Mouse (Mus musculus): ENCODE results near the gene Msh4. TPM values are rescaled to one million over a fixed set of nuclear protein-coding genes. Genes with fewer than 3 reads are reported as not detected.
A peak's percentile ranks its signal among the peaks of the same experiment; 100 is the strongest.

The Msh4 gene
- polyA plus RNA-seq (2015; fragmentation: Nextera tagmentation; extraction: Ambion mirVana): 0.14 and 0.24 TPM in 2 replicates

GRCm38 (mm10) chr3:153906136-153906871, at the start of gene Msh4:
TSS of gene Msh4 (minus strand) at chr3:153906138.
- Histone ChIP-seq H3K36me3 (ENCODE audit: control insufficient read depth, insufficient read depth) (peaks cover 47% of the 10 kb centered on the region), H3K27me3 (replicated peaks; ENCODE audit: control insufficient read depth, insufficient read depth, low read length) (no peaks in the 10 kb centered on the region), H3K27ac (ENCODE audit: low read length) (no peak within 1 kb of the TSS), H3K9ac (replicated peaks; ENCODE audit: low read depth, low read length) (no peak within 1 kb of the TSS), H3K4me3 (replicated peaks; ENCODE audit: low read length) (no peak within 1 kb of the TSS), H3K4me1 (replicated peaks; ENCODE audit: control insufficient read depth, insufficient read depth, low read length) (peaks cover 18% of the 10 kb centered on the region), H3K4me2 (ENCODE audit: low read length) (no peak within 1 kb of the TSS), H3K9me3 (ENCODE audit: control insufficient read depth, low read length) (no peaks in the 10 kb centered on the region)
- peak; percentile 6; the same call in 1 of the 2 replicates for ATAC-seq
- 86% methylated on average over 9 of the region's 9 CpGs for WGBS

- Histone ChIP-seq H3K27me3 (replicated peaks; ENCODE audit: control insufficient read depth, insufficient read depth, low read length) (no peaks in the 10 kb centered on the region), H3K36me3 (ENCODE audit: control insufficient read depth, insufficient read depth) (no peaks in the 10 kb centered on the region), H3K27ac (ENCODE audit: low read length) (no peak overlapping the region), H3K9me3 (ENCODE audit: control insufficient read depth, low read length) (no peaks in the 10 kb centered on the region), H3K4me3 (replicated peaks; ENCODE audit: low read length) (no peak overlapping the region), H3K4me1 (replicated peaks; ENCODE audit: control insufficient read depth, insufficient read depth, low read length) (peaks cover 12% of the 10 kb centered on the region), H3K4me2 (ENCODE audit: low read length) (no peak overlapping the region), H3K9ac (replicated peaks; ENCODE audit: low read depth, low read length) (no peak overlapping the region)
- ATAC-seq: no peak
- WGBS: 65% methylated on average over 2 of the region's 2 CpGs
Observed at GRCm38 (mm10) chr3:153948176-153948575, 42.2 kb upstream of the Msh4 start.

GRCm38 (mm10) chr3:153947271-153947670, 41.3 kb upstream of the Msh4 start:
- no peak overlapping the region for H3K9ac ChIP-seq (replicated peaks; ENCODE audit: low read depth, low read length)
- H3K4me3 ChIP-seq (replicated peaks; ENCODE audit: low read length): no peak overlapping the region
- no peaks in the 10 kb centered on the region for H3K9me3 ChIP-seq (ENCODE audit: control insufficient read depth, low read length)
- H3K4me2 ChIP-seq (ENCODE audit: low read length): no peak overlapping the region
- ATAC-seq: no peak
- H3K27me3 ChIP-seq (replicated peaks; ENCODE audit: control insufficient read depth, insufficient read depth, low read length): no peaks in the 10 kb centered on the region
- no peaks in the 10 kb centered on the region for H3K36me3 ChIP-seq (ENCODE audit: control insufficient read depth, insufficient read depth)
- WGBS: 74% methylated on average over 4 of the region's 4 CpGs
- no peak overlapping the region for H3K27ac ChIP-seq (ENCODE audit: low read length)
- peaks cover 18% of the 10 kb centered on the region for H3K4me1 ChIP-seq (replicated peaks; ENCODE audit: control insufficient read depth, insufficient read depth, low read length)

- Histone ChIP-seq H3K27ac (ENCODE audit: low read length) (peak within 1 kb of the TSS; percentile 58), H3K9ac (replicated peaks; ENCODE audit: low read depth, low read length) (peak within 1 kb of the TSS; percentile 69), H3K27me3 (replicated peaks; ENCODE audit: control insufficient read depth, insufficient read depth, low read length) (no peaks in the 10 kb centered on the region), H3K36me3 (ENCODE audit: control insufficient read depth, insufficient read depth) (no peaks in the 10 kb centered on the region), H3K4me3 (replicated peaks; ENCODE audit: low read length) (peak within 1 kb of the TSS; percentile 68), H3K9me3 (ENCODE audit: control insufficient read depth, low read length) (no peaks in the 10 kb centered on the region), H3K4me1 (replicated peaks; ENCODE audit: control insufficient read depth, insufficient read depth, low read length) (peaks cover 18% of the 10 kb centered on the region), H3K4me2 (ENCODE audit: low read length) (peak within 1 kb of the TSS; percentile 91)
- ATAC-seq: peak; percentile 94
- WGBS: under 1% methylated on average over 41 of the region's 41 CpGs
Observed at GRCm38 (mm10) chr3:153944335-153944990, 38.5 kb upstream of the Msh4 start, which contains the start of gene Acadm. TSS of gene Acadm (minus strand) at chr3:153944632.

- H3K4me2 ChIP-seq (ENCODE audit: low read length): peak overlapping the region; percentile 91
- peak overlapping the region; percentile 69 for H3K9ac ChIP-seq (replicated peaks; ENCODE audit: low read depth, low read length)
- peak overlapping the region; percentile 58; the same call in 1 of the 2 replicates for H3K27ac ChIP-seq (ENCODE audit: low read length)
- H3K36me3 ChIP-seq (ENCODE audit: control insufficient read depth, insufficient read depth): no peaks in the 10 kb centered on the region
- H3K27me3 ChIP-seq (replicated peaks; ENCODE audit: control insufficient read depth, insufficient read depth, low read length): no peaks in the 10 kb centered on the region
- ATAC-seq: peak; percentile 48
- WGBS: under 1% methylated on average over 19 of the region's 19 CpGs
- no peaks in the 10 kb centered on the region for H3K9me3 ChIP-seq (ENCODE audit: control insufficient read depth, low read length)
- H3K4me1 ChIP-seq (replicated peaks; ENCODE audit: control insufficient read depth, insufficient read depth, low read length): peaks cover 18% of the 10 kb centered on the region
- H3K4me3 ChIP-seq (replicated peaks; ENCODE audit: low read length): peak overlapping the region; percentile 68
Observed at GRCm38 (mm10) chr3:153943901-153944334, 38.0 kb upstream of the Msh4 start.

- H3K4me2 ChIP-seq (ENCODE audit: low read length): peak overlapping the region; percentile 91
- H3K27ac ChIP-seq (ENCODE audit: low read length): no peak overlapping the region
- peaks cover 18% of the 10 kb centered on the region for H3K4me1 ChIP-seq (replicated peaks; ENCODE audit: control insufficient read depth, insufficient read depth, low read length)
- H3K4me3 ChIP-seq (replicated peaks; ENCODE audit: low read length): peak overlapping the region; percentile 2; the same call in 1 of the 2 replicates
- no peak overlapping the region for H3K9ac ChIP-seq (replicated peaks; ENCODE audit: low read depth, low read length)
- ATAC-seq: no peak
- H3K9me3 ChIP-seq (ENCODE audit: control insufficient read depth, low read length): no peaks in the 10 kb centered on the region
- no peaks in the 10 kb centered on the region for H3K36me3 ChIP-seq (ENCODE audit: control insufficient read depth, insufficient read depth)
- 14% methylated on average over 12 of the region's 12 CpGs for WGBS
- H3K27me3 ChIP-seq (replicated peaks; ENCODE audit: control insufficient read depth, insufficient read depth, low read length): no peaks in the 10 kb centered on the region
Observed at GRCm38 (mm10) chr3:153943003-153943640, 37.2 kb upstream of the Msh4 start.

GRCm38 (mm10) chr3:153941613-153942012, 35.7 kb upstream of the Msh4 start:
- ATAC-seq: no peak
- Histone ChIP-seq H3K9ac (replicated peaks; ENCODE audit: low read depth, low read length) (no peak overlapping the region), H3K36me3 (ENCODE audit: control insufficient read depth, insufficient read depth) (no peaks in the 10 kb centered on the region), H3K4me2 (ENCODE audit: low read length) (no peak overlapping the region), H3K27me3 (replicated peaks; ENCODE audit: control insufficient read depth, insufficient read depth, low read length) (no peaks in the 10 kb centered on the region), H3K9me3 (ENCODE audit: control insufficient read depth, low read length) (no peaks in the 10 kb centered on the region), H3K27ac (ENCODE audit: low read length) (no peak overlapping the region), H3K4me1 (replicated peaks; ENCODE audit: control insufficient read depth, insufficient read depth, low read length) (peaks cover 18% of the 10 kb centered on the region), H3K4me3 (replicated peaks; ENCODE audit: low read length) (no peak overlapping the region)
- WGBS: 95% methylated on average over 13 of the region's 13 CpGs

- ATAC-seq: no peak
- Histone ChIP-seq H3K4me2 (ENCODE audit: low read length) (no peak overlapping the region), H3K27me3 (replicated peaks; ENCODE audit: control insufficient read depth, insufficient read depth, low read length) (no peaks in the 10 kb centered on the region), H3K9ac (replicated peaks; ENCODE audit: low read depth, low read length) (no peak overlapping the region), H3K27ac (ENCODE audit: low read length) (no peak overlapping the region), H3K9me3 (ENCODE audit: control insufficient read depth, low read length) (no peaks in the 10 kb centered on the region), H3K36me3 (ENCODE audit: control insufficient read depth, insufficient read depth) (no peaks in the 10 kb centered on the region), H3K4me3 (replicated peaks; ENCODE audit: low read length) (no peak overlapping the region), H3K4me1 (replicated peaks; ENCODE audit: control insufficient read depth, insufficient read depth, low read length) (peaks cover 18% of the 10 kb centered on the region)
- 94% methylated on average over 9 of the region's 9 CpGs for WGBS
Observed at GRCm38 (mm10) chr3:153940486-153940885, 34.5 kb upstream of the Msh4 start.

GRCm38 (mm10) chr3:153940021-153940420, 34.1 kb upstream of the Msh4 start:
- Histone ChIP-seq H3K4me3 (replicated peaks; ENCODE audit: low read length) (no peak overlapping the region), H3K36me3 (ENCODE audit: control insufficient read depth, insufficient read depth) (no peaks in the 10 kb centered on the region), H3K27me3 (replicated peaks; ENCODE audit: control insufficient read depth, insufficient read depth, low read length) (no peaks in the 10 kb centered on the region), H3K4me1 (replicated peaks; ENCODE audit: control insufficient read depth, insufficient read depth, low read length) (peaks cover 16% of the 10 kb centered on the region), H3K9me3 (ENCODE audit: control insufficient read depth, low read length) (no peaks in the 10 kb centered on the region), H3K9ac (replicated peaks; ENCODE audit: low read depth, low read length) (no peak overlapping the region), H3K4me2 (ENCODE audit: low read length) (no peak overlapping the region), H3K27ac (ENCODE audit: low read length) (no peak overlapping the region)
- ATAC-seq: no peak
- 81% methylated on average over 8 of the region's 8 CpGs for WGBS

Data from forebrain, embryonic 16.5 days (tissue).